Comparison of ENCODE assay signal across 1 mouse cellular context in the genomic region with DNA sequence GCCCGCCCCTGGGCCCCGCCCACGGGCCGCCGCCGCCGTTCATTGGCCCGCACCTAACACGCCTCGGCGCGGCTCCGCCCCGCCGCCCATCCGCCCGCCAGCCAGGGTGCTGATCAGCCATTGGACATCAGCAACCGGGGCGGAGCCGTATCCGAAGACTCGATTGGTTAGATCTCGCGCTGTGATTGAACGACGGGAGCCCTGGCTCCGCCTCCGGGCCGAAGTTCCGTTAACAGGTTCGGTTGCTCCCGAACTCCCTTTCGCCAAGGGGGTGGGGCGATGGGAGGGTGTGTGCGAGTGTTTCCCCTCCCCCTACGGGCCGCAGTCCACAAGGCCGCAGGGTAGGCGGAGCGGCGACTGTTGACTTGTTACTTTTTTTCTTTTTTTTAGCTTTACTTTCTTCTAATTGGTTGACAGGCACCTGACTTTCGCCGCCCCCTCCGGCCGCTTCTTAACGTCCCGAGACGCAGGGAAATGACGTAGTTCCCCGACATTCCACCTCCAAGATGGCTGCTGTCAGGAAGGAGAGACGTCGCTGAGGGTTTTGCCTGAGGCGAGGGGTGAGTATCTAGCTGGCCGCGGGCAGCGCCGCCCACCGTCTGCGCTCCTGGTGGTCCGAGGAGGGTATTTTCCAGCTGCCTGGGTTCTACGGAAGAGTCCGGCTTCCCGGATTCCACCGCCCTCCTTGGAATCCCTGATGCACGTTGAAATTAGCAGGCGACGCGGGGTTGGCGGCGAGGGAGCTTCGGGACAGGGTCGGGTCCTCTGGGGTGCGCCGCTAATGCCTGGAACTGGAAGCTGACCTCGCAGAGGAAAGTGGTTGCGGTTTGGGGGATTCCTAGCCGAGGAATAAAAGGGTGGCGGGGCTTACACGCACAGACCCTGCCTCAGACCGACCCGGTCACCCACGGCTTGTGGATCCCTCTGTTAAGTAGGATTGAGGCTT.
TF ChIP-seq lines count a peak whose summit lies in the region.

A gene (plus strand): TSS at position 259 of the 946 bp plus-strand sequence.

TF ChIP-seq in myocyte, 11 proteins besides CTCF, POLR2A, EP300 and RAD21 (continued from another document):
- TF ChIP-seq MYOG (IDR thresholded peaks at IDR 0.05; ENCODE audit: control insufficient read depth in 1 of 3, insufficient read depth in 1 of 3, insufficient read length in 2 of 3, low read depth in 2 of 3): peak in 1 of 3 experiments; percentile 7
- TF ChIP-seq POLR2AphosphoS2 (IDR thresholded peaks at IDR 0.05; ENCODE audit: insufficient read length, low read depth): peak; percentile 85
- no peak for TF ChIP-seq E2F4 (IDR thresholded peaks at IDR 0.05; ENCODE audit: insufficient read depth)
- TF ChIP-seq USF1 (IDR thresholded peaks at IDR 0.05; ENCODE audit: low read depth): peak; percentile 39
- no peak for TF ChIP-seq CEBPB (IDR thresholded peaks at IDR 0.05; ENCODE audit: insufficient read depth, poor library complexity, severe bottlenecking)
TF ChIP-seq in myocyte: peak in this region for 3.
